Mouse (Mus musculus) G1E-ER4 (cell line): ENCODE data around the gene Ndufs7. TPM values are rescaled to one million over a fixed set of nuclear protein-coding genes. Genes with fewer than 3 reads are reported as not detected.

Experiments used
- GATA1 ChIP-seq: IDR thresholded peaks from one replicate; pipeline ENCODE4 v1.8.0; 2012; ENCODE audit warnings: low read length, inconsistent platforms
- polyA plus RNA-seq: library from polyadenylated mRNA; stranded (reverse); fragments of >175 nt; gene quantifications from 2 replicates; pipeline ENCODE4 v1.2.3, GENCODE M21; 2012

Ndufs7 gene
- polyA plus RNA-seq, 1 experiment, result 309 TPM

DNA sequence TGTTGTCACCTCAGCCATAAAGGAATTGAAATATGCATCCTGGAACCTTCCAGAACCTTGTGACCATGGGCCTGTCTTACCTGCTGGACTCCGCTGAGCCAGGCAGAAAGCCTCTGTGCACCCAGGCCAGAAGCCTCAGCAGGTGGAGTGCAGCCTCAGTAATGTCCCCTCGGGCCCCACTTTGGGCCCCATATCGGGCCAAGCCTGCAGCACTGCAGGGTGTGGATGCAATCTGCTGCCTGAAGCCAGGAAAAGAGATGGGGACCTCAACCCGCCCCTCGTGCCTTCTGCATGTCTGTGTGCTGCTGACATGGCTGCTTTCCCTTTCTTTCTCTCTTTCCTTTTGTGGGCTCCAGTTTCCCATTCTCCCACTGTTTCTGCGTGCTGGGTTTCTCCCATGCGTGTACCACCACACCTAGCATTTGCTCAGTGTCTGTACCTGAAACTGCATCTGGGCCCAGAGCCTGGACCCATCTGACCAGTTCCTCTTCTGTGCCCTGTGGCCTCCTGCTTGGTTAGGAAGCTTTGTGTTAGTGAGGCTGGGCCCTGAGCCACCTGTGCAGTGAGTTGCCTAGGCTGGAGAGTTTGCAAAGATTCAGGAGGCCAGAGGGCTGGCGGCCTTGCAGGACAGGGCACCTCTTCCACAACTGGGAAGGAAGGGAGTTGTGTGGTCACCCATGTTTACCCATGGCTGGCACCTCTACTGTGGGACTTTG is 23.1 kb downstream of the Ndufs7 start:
- TF ChIP-seq GATA1, result no peak

DNA sequence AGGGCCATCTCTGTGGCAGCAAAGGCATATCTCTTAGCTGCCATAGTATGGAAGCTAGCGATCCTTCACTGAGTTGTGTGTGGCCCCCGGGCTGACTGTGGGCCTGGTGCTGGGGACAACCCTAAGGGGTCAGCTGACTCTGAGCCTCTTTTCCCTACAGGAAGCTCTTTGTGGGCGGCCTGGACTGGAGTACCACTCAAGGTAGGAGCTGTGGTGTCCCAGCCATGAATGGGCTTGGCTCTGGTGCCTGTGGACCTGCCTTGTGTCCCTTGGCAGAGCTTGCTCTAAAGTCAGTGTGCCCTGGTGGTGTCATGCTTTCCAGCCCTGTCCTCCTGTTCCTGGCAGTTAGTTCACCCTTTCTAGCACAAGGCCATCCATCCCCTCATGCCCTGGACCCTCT is 24.9 kb downstream of the Ndufs7 start:
- no peak for TF ChIP-seq GATA1

DNA sequence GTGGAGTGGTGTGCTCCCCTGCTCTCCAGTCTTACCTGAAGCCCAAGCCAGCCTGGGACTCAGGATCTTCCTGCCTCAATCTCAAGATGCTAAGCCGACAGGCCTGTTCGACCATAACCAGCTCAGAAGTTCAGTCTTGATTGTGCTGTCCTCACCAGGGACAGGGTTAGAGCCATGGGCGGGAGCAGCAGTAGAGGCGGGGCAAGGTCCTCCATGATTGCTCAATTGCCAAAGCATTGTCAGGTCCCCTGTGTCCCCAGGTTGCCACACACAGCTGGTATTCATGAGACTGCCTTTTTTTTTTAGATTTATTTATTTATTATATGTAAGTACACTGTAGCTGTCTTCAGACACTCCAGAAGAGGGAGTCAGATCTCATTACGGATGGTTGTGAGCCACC is 27.3 kb downstream of the Ndufs7 start:
- no peak for TF ChIP-seq GATA1

DNA sequence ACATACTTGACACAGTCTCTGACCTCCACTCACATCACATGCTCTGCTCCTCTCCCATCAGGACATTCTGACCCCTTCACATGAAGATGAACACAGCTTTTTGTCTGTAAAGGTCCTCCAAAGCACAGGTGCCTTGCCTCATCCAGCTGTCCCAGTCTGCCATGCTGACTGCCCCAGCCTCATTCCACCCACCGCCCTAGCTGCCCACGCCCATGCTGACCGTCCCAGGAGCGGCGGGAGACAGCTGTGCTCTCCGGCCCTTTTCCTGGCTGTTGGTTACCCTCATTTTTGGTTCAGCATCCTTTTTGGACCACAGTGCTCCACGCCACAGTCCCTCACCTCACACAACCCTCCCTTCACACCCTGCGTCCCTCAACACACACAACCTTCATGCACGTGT is 29.5 kb downstream of the Ndufs7 start:
- no peak for TF ChIP-seq GATA1

DNA sequence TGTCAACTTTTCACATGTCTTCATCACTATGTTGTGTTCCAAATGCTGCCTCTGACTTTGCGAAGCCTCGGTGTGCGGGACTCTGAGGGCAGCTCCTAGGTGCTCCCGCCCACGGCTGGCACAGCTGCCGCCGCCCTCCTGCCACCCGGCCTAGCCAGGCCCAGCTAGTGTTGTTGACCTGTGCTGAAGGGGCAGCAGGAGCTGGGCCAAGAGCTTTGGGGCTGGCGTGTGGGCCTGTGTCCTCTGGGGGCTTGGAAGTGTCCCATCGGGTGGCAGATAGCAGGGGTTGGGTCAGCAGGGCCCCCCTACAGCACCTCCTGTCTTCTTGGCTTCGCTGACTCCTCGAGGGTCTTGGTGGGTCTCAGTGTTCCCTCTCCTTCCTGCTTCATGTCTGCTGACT is 30.4 kb downstream of the Ndufs7 start:
- TF ChIP-seq GATA1, result no peak

DNA sequence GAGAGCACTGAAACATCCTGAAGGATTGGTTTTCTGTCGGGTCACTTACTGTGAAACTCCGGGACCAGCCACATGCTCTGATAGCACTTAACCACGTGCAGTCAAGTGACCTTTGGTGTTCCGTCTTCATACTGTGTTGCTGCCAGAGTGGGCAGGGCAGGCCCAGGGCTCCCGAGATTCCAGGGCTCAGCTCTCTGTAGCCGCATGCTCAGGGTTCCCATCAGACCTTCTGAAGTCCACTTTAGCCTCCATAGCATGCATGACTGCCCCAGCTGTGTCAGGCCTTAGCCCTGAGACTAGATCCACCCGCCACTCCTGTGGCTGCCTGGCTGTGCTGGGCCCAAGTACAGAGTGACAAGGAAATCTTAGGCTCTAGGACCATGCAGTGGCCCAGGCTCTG is 32.4 kb downstream of the Ndufs7 start:
- TF ChIP-seq GATA1, result no peak

DNA sequence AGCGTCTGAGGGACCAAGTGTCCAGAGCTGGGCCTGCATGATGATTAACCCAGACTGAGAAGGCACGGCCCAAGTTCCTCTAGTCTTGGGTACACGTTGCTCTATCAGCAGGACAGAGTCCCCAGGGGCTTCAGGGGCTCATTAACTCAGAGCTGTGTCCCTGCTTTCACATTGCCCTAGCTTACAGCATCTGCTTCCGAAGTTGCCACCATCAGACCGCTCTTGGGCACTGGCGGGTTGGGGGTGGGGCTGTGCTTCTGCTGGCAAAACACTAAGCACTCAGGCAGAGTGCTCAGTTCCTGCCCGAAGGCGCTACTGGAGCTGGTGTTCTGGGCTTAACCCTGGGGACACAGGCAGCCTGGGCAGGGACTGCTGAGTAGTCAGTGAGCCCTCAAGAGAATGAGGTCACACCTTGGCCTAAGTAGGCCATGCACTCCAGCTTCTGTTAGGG is 33.0 kb downstream of the Ndufs7 start:
- TF ChIP-seq GATA1, result no peak

DNA sequence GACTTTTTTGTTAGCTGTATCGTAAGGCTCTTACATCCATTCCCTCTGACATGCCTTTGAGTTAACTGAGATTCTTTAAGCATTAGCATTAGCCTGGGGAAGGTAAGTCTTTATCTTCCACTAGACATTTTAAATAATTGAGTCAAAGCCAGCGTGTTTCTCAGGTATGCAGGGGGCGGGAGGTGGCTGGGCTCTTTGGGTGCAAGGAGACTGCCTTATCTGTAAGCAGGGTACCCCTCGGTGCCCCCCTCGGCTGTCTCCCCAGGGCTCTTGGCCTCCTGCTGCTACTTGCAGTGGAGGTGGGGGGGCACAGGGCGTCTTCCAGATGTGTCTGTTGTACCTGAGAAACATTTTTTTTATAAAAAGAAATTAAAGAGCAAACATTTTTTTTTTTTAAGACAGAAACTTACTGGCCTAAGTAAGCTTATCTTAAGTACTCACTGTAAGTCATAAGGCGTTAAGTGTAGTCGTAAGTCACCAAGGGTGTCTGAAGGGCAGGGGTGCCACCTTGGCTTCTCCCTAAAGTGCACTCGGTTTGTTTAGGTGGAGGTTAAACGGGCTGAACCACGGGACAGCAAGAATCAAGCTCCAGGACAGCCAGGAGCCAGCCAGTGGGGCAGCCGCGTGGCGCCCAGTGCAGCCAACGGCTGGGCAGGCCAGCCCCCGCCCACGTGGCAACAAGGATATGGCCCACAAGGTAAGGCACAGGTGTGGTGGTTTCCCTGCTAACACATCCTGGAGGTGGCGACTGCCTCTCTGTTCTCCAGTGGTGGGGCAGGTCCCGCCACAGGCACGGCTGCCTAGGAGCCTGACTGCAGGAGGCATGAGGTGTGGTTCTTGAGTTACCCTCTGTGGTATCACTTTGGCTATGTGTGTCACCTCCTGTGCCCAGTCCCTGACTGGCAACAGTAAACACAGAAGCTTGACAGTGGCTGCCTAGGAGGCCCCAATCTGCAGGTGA is 33.8 kb downstream of the Ndufs7 start:
- TF ChIP-seq GATA1, result no peak

DNA sequence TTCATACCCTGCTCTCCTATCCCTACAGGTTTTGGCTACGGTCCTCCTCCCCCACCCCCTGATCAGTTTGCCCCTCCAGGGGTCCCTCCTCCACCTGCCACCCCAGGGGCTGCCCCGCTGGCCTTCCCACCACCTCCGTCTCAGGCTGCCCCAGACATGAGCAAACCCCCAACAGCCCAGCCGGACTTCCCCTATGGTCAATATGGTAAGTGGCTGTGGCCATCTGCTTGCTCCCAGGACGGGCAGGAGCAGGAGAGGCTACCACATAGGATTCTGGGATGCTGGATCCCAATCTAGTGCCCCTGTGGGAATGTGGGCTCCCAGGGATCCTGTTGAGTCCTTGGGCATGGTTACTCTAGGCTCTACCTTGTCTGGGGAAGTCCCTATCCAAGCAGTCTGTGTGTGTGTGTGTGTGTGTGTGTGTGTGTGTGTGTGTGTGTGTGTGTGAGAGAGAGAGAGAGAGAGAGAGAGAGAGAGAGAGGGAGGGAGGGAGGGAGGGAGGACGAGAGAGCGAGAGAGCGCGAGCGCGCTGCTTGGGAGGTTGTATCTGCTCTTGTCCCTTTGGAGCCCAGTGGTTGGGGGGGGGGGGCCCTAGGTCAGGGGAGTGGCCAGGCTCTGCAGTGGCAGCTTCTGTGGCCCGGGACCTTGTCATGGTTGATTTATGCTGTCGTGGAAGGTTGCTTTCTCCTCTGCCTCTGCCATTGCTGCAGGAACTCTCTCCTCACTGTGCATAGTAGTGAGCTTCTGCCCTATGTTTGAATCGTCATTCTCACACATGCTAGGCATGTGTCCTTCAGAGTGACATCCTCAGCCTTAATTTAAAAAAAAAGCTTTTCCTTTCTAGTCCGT is 36.5 kb downstream of the Ndufs7 start:
- TF ChIP-seq GATA1, result no peak

DNA sequence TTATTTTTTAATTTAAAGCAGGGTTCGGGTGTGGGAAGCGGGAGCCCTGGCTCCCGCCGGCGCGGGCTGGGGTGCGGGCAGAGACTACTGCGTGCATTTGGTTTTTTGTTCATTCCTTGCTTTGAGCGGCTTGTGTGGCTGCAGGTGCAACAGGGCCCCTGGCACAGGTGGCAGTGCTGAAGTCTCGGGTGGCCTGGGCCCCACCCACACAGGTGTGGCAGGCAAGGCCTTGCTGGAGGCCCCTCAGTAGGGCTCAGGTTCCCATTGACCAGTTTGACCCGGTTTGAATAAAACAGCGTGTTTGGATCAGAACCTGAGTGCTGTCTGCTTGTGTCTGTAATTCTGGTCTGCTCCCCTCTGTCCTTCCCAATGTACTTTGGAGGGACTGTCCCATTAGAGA is 39.2 kb downstream of the Ndufs7 start:
- TF ChIP-seq GATA1, result no peak

DNA sequence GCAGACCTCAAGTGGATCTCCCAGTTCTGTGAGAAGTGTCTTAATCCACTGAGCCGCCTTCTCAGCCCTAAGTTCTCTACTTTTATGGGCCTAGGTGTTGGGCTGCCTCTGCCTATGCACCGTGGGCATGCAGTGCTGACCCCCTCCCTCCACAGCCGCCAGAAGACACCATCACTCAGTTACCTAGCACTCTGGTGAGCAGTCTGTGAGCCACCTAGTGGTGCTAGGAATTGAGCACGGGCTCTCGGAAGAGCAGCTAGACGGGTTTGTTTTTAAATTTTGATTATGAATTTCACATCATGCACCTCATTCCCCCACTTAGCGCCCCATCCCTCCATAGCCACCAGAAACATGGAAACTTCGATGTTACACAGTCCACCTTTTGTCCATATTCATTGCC is 39.7 kb downstream of the Ndufs7 start:
- no peak for TF ChIP-seq GATA1

DNA sequence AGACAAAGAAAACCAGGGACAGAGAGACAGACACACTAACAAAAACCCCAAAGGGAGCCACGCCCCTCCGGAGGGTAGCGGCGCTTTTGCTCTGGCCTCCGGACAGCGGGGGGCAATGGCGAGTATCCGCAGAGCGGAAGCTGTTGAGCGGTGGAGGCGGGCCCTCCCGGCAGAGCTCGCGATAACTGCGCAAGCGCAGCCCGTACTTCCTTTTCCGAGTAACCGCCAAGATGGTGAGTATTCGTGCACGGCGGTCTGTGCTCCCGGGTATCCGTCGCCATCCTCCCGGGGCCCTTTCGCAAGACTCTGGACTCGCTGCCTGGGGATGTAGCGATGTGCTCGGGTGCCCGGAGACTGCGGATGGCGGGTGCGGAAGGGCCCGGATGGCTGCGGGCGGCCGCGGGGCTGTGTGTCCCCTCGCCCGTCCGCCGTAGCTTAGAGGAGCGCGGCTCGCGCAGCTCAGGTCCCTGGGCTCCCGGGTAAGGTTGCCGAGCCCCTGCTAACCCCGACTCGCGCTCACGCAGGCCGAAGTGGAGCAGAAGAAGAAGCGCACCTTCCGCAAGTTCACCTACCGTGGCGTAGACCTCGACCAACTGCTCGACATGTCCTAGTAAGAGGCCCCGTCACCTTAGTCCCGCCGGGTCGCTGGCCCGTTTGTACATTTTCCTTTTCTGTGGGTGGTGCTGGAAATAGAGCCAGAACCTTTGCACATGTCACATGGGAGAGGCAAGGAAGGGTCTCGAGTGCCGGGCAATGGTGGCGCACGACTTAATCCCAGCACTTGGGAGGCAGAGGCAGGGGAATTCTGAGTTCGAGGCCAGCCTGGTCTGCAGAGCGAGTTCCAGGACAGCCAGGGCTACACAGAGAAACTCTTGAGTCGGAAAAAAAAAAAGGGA is 43.6 kb downstream of the Ndufs7 start, which contains the start of gene Rps15:
Rps15 (plus strand) TSS at position 203 of the 896 bp plus-strand sequence.
- TF ChIP-seq GATA1, result no peak

DNA sequence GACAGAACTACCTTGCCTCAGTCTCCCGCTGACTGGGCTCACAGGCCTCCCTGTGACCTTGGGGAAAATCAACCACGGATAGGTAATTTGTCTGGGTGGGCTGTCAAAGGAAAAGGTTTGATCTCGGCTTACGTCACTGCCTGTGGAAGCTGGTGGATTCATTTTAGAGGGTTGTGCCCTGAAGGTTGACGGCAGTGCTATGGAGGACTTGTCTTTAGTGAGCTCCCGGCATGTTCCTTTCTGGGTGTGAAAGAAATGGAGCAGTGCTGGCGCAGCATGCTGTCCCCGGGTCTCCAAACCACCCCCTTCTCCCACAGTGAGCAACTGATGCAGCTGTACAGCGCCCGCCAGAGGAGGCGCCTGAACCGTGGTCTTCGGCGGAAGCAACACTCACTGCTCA is 44.4 kb downstream of the Ndufs7 start:
- TF ChIP-seq GATA1, result no peak

DNA sequence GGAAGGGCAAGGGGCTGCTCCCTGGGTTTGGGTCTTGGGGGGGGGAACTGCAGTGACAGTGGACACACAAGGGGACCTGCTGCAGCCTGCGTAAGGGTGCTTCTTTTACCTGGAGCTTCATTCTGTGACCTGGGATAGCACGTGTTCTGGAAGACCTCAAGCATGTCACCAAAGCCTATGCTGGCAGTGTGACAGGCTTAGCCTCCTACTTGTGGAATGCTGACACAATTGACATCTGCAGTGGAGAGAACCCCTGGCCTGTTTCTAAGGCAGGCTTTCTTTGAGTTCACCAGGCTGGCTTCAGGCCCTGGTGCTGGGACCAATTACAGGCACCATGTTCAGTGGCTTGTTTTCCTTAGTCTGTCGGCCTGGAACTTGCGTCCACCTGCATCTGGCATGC is 45.4 kb downstream of the Ndufs7 start:
- TF ChIP-seq GATA1, result no peak

DNA sequence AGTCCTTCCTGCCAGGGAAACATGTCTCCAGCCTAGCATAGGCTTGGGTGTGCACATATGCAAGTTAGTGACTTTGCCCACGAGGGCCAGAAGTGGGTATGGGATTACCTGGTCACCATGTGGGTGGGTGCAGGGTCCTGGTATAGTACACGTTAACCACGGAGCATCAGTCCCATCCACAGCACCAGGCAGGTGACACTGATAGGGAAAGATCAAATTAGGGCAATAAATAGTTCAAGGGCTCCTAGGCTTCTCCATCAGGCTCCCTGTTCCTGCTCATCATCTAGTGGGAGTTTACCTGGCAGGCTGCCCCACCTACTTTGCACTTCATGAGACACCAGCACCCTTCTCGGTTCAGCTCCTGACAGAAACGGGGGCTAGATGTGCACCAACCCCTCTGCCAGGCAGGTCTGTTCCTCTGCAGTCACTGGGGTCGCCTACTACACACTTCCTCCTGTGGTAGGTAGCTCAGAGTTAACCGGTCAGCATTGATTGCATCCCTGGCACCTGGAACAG is 45.9 kb downstream of the Ndufs7 start:
- TF ChIP-seq GATA1, result no peak
